Mouse (Mus musculus) C2C12 (cell line): ENCODE measurements around the gene Tlr8. TPM values are rescaled to one million over a fixed set of nuclear protein-coding genes. Genes with fewer than 3 reads are reported as not detected.
"Not testable (repeated sequence)": the region's sequence is repeated elsewhere in the genome, so short reads cannot be mapped to it uniquely, and the experiment has no call there.

Experiments
- H3K27me3 ChIP-seq: one replicate; pipeline ENCODE4 v1.6.1; 2011; ENCODE audit not compliant: control insufficient read depth, insufficient read depth, insufficient read length
- H3K36me3 ChIP-seq: one replicate; pipeline ENCODE4 v1.6.1; 2011; ENCODE audit not compliant: control insufficient read depth, insufficient read depth
- H3K4me3 ChIP-seq: one replicate; pipeline ENCODE4 v1.5.1; 2011; ENCODE audit warnings: mild to moderate bottlenecking, control low read depth; ENCODE audit not compliant: poor library complexity, insufficient read depth, severe bottlenecking
- H3K79me2 ChIP-seq: one replicate; pipeline ENCODE4 v1.6.1; 2011; ENCODE audit not compliant: control insufficient read depth, insufficient read depth
- H3K79me3 ChIP-seq: one replicate; pipeline ENCODE4 v1.6.1; 2011; ENCODE audit warnings: low read depth, control low read depth
- H3ac ChIP-seq: one replicate; pipeline ENCODE3; 2011; ENCODE audit warnings: low read depth; ENCODE audit not compliant: control insufficient read depth, insufficient read length
- CEBPB ChIP-seq: IDR thresholded peaks from one replicate; pipeline ENCODE4 v1.6.1; 2011; ENCODE audit warnings: low read depth, mild to moderate bottlenecking, control low read depth, moderate library complexity
- CTCF ChIP-seq: IDR thresholded peaks from one replicate; pipeline ENCODE4 v1.5.1; 2011; ENCODE audit not compliant: control insufficient read depth, insufficient read depth, insufficient read length
- FOSL1 ChIP-seq: IDR thresholded peaks from one replicate; pipeline ENCODE4 v1.8.0; 2011; ENCODE audit warnings: mild to moderate bottlenecking, low read length; ENCODE audit not compliant: poor library complexity, insufficient read depth, severe bottlenecking
- MAX ChIP-seq: IDR thresholded peaks from one replicate; pipeline ENCODE4 v1.6.1; 2011; ENCODE audit warnings: mild to moderate bottlenecking, control low read depth
- MYOD1 ChIP-seq: IDR thresholded peaks from one replicate; pipeline ENCODE4 v1.6.1; 2011; ENCODE audit warnings: low read depth; ENCODE audit not compliant: control insufficient read depth, insufficient read length
- MYOG ChIP-seq: IDR thresholded peaks from one replicate; pipeline ENCODE4 v1.6.1; 2011; ENCODE audit not compliant: control insufficient read depth, insufficient read length; ENCODE audit errors: extremely low read depth
- USF1 ChIP-seq: IDR thresholded peaks from one replicate; pipeline ENCODE4 v1.6.1; 2011; ENCODE audit warnings: low read depth, mild to moderate bottlenecking, control low read depth, moderate library complexity
- long read RNA-seq, 2 experiments: library from polyadenylated mRNA; unstranded; transcript quantifications; one replicate each; pipeline ENCODE4 v2.0.0; 2019 to 2020
- polyA plus RNA-seq: library from polyadenylated mRNA; unstranded; fragments of >200 nt; fragmentation: generic; extraction: Trizol; gene quantifications from one replicate; pipeline ENCODE4 v1.2.1, GENCODE M21; 2012; ENCODE audit warnings: missing spikeins

Tlr8 gene
- not detected for polyA plus RNA-seq
- long read RNA-seq, experiment 1 = 0 reads
- long read RNA-seq, experiment 2 = 0 reads

DNA sequence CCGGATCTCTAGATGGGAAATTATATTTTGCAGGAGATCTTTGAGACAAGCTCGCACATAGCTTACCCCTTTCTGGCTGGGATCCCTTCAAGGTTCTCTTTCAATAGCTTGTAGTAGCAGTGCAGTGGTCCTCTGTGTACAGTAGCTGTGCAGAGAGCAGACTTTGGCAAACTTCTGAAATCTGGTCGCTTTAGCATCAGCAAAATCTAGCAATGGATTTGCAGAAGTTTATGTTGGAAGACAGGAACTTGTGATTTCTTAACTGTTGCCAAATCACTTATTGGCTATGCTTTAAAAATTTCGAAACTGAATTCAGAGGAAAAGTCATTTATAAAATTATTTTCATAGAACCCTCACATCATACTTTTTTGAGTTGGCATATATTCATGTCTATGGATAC is at the start of gene Tlr8:
Gene Tlr8 (minus strand): TSS at position 244 of the 400 bp plus-strand sequence.
- no peaks in the 10 kb centered on the region for H3K79me3 ChIP-seq
- TF ChIP-seq CTCF (no peak), CEBPB (no peak), MAX (no peak), FOSL1 (no peak), MYOD1 (no peak), MYOG (no peak), USF1 (no peak)

DNA sequence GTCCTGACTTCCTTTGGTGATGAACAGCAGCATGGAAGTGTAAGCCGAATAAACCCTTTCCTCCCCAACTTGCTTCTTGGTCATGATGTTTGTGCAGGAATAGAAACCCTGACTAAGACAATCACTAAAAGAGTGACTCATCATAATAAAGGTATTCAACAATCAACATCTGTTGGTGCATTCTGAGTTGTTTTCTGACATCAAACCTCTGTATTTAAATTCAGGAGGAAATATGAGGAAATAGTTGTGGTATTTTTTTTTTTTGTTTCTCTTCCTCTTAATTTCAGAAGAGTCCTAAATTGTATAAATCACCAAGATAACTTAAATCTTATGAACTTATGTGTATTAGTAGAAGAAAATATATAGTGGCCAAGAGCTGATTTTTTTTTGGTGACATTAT is 37.9 kb upstream of the Tlr8 start:
- not testable (repeated sequence) for H3ac ChIP-seq, H3K4me3 ChIP-seq, H3K36me3 ChIP-seq, H3K79me2 ChIP-seq, H3K27me3 ChIP-seq, H3K79me3 ChIP-seq

More for the DNA sequence above, at the start of gene Tlr8:
- Histone ChIP-seq H3K79me2 (no peaks in the 10 kb centered on the region), H3K27me3 (no peaks in the 10 kb centered on the region), H3K36me3 (no peaks in the 10 kb centered on the region), H3K4me3 (no peak within 1 kb of the TSS), H3ac (no peak within 1 kb of the TSS)

- Histone ChIP-seq H3K27me3 (no peaks in the 10 kb centered on the region), H3K36me3 (no peaks in the 10 kb centered on the region), H3ac (no peak overlapping the region), H3K79me3 (no peaks in the 10 kb centered on the region), H3K79me2 (no peaks in the 10 kb centered on the region), H3K4me3 (no peak overlapping the region)
- TF ChIP-seq CTCF (peak; percentile 19), MYOD1 (no peak), CEBPB (no peak), USF1 (no peak), MAX (no peak), MYOG (no peak), FOSL1 (no peak)
These were observed 12.8 kb upstream of the Tlr8 start for GRCm38 (mm10) chrX:167276953-167277352.

- Histone ChIP-seq H3K79me2 (no peaks in the 10 kb centered on the region), H3K79me3 (no peaks in the 10 kb centered on the region), H3K27me3 (no peaks in the 10 kb centered on the region), H3K4me3 (no peak overlapping the region), H3ac (no peak overlapping the region), H3K36me3 (no peaks in the 10 kb centered on the region)
- TF ChIP-seq MYOG (no peak), USF1 (no peak), CEBPB (no peak), MYOD1 (no peak), FOSL1 (no peak), CTCF (no peak), MAX (no peak)
These were observed 12.4 kb upstream of the Tlr8 start for GRCm38 (mm10) chrX:167276551-167276950.

DNA sequence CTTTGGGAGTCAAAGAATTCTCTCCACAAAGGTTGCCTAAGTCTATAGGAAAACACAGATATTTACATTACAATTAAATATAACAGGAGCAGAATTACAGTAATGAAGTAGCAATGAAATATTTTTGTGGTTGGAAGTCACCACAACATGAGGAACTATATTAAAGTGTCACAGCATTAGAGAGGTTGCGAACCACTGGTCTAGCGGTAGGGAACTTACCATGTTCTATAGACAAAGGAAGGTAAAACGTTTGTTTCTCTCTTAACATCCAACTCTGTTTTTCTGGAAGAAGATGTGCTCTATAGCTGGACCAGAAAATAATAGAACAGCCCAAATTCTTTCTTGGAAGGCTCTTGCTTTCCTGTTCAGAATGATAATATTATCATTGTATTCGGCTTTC is 599 bp downstream of the Tlr8 start:
- Histone ChIP-seq H3K36me3 (no peaks in the 10 kb centered on the region), H3K4me3 (no peak overlapping the region), H3ac (no peak overlapping the region), H3K79me3 (no peaks in the 10 kb centered on the region), H3K27me3 (no peaks in the 10 kb centered on the region), H3K79me2 (no peaks in the 10 kb centered on the region)
- TF ChIP-seq CEBPB = no peak
- no peak for TF ChIP-seq MYOD1
- TF ChIP-seq USF1 = no peak
- no peak for TF ChIP-seq MYOG
- no peak for TF ChIP-seq MAX
- TF ChIP-seq CTCF = no peak
- TF ChIP-seq FOSL1 = no peak

- Histone ChIP-seq H3K27me3 (no peaks in the 10 kb centered on the region), H3ac (no peak overlapping the region)
These were observed 22.4 kb downstream of the Tlr8 start for GRCm38 (mm10) chrX:167241736-167242135.

More at GRCm38 (mm10) chrX:167241736-167242135, 22.4 kb downstream of the Tlr8 start:
- Histone ChIP-seq H3K79me3 (no peaks in the 10 kb centered on the region), H3K4me3 (no peak overlapping the region), H3K79me2 (no peaks in the 10 kb centered on the region), H3K36me3 (no peaks in the 10 kb centered on the region)
- no peak for TF ChIP-seq MAX
